ENCODE assay signal across 25 mouse cellular contexts in genomic region chr5:76065227-76065626, GRCm38 (mm10).
"Had no signal": no experiment of that assay in that cellular context is flagged by ENCODE, and none has a peak within 500 bp of the region (broad histone marks: within the 10 kb centered on the region; RNA-seq: fewer than 3 reads in every experiment).

No protein-coding gene starts in this region.

- H3K4me2 ChIP-seq: heart, embryonic 11.5 days; heart, embryonic 13.5 days; heart, embryonic 15.5 days; hindbrain, embryonic 12.5 days; hindbrain, embryonic 14.5 days; intestine, embryonic 15.5 days; limb, embryonic 12.5 days; liver, embryonic 11.5 days; liver, embryonic 13.5 days had no signal

- H3K9me3 ChIP-seq: heart, embryonic 13.5 days; heart, embryonic 15.5 days; hindbrain, embryonic 10.5 days; hindbrain, embryonic 12.5 days; intestine, embryonic 15.5 days; limb, embryonic 10.5 days; limb, embryonic 12.5 days; liver, embryonic 13.5 days had no signal

- H3K27ac ChIP-seq: gastrocnemius, adult 2 months; heart, adult 2 months; heart, embryonic 13.5 days; heart, embryonic 15.5 days; hindbrain, embryonic 10.5 days; hindbrain, embryonic 12.5 days; hindbrain, embryonic 14.5 days; intestine, embryonic 15.5 days; layer of hippocampus, adult 2 months; left cerebral cortex, adult 2 months; limb, embryonic 10.5 days; limb, embryonic 12.5 days; liver, embryonic 13.5 days had no signal

- DNase-seq: gastrocnemius, adult 2 months; gastrocnemius, postnatal 10 days; gastrocnemius, postnatal 25 days; heart, adult 2 months; kidney, adult 18-20 months; kidney, adult 8-10 months; kidney, postnatal 10 days; kidney, postnatal 25 days; kidney, postnatal 4 days; liver; liver, embryonic 13.5 days had no signal

- H3K27me3 ChIP-seq: heart, embryonic 13.5 days; heart, embryonic 15.5 days; hindbrain, embryonic 12.5 days; intestine, embryonic 15.5 days had no signal

- ATAC-seq: inflammation-experienced regulatory T-cells, adult 6 months; intestine, embryonic 15.5 days; intestine, postnatal 0 days had no signal

- H3K36me3 ChIP-seq: heart, embryonic 13.5 days; heart, embryonic 15.5 days; hindbrain, embryonic 10.5 days; hindbrain, embryonic 12.5 days; intestine, embryonic 15.5 days; limb, embryonic 10.5 days; limb, embryonic 12.5 days; liver, embryonic 13.5 days had no signal

- H3K4me3 ChIP-seq: gastrocnemius, adult 2 months; heart, adult 2 months; heart, embryonic 13.5 days; heart, embryonic 15.5 days; hindbrain, embryonic 10.5 days; hindbrain, embryonic 12.5 days; intestine, embryonic 15.5 days; layer of hippocampus, adult 2 months; left cerebral cortex, adult 2 months; limb, embryonic 10.5 days; limb, embryonic 12.5 days; liver, embryonic 13.5 days had no signal

- H3K4me1 ChIP-seq: hindbrain, embryonic 12.5 days had no signal

- H3K9ac ChIP-seq: heart, embryonic 13.5 days; heart, embryonic 15.5 days; hindbrain, embryonic 12.5 days; hindbrain, embryonic 14.5 days; intestine, embryonic 15.5 days; limb, embryonic 12.5 days; liver, embryonic 13.5 days had no signal
